Mouse (Mus musculus): ENCODE measurements at regions not wholly inside any gene's neighbourhood (a gene's known extent, or its start where the extent isn't known, plus 50 kb on each side); places are given as distances from the start of the nearest gene placed in this dataset.
"Not testable (repeated sequence)": the region's sequence is repeated elsewhere in the genome, so short reads cannot be mapped to it uniquely, and the experiment has no call there.

DNA sequence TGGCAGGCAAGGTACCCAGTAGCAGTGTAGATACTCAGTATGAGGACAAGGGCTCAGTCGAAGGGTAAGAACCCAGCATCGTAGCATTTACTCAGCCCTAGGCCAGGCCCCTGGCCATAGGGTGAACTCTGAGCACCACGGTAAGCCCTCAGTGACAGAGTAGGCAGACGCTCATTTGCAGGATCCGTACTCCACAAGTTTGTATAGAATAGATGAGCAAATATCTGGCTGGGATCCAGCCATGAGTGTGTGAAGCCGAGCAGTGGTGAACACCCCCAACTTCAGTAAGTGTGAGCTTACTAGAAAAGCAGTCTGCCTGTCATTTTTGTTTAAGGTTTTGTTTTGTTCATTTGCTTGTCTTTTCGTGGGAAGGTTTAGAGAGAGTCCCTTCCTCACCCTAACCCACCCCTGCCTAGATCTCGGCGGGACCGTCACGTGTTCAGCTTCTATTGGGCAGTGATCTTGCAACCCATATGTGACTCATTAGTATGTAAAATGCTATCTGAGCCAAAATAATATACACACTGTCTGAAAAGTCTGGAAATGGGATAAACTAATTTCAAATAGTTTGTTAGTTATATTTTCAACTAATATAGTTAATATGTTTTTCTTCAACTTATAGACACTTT, 76.3 kb downstream of the Gm5447 start:
- ChIA-PET POLR2A (no interaction called here), CTCF (no interaction called here)

- CTCF ChIA-PET, POLR2A ChIA-PET: not testable (repeated sequence)
Measured at GRCm38 (mm10) chr13:31051586-31051985, 77.6 kb downstream of the Gm5447 start.

DNA sequence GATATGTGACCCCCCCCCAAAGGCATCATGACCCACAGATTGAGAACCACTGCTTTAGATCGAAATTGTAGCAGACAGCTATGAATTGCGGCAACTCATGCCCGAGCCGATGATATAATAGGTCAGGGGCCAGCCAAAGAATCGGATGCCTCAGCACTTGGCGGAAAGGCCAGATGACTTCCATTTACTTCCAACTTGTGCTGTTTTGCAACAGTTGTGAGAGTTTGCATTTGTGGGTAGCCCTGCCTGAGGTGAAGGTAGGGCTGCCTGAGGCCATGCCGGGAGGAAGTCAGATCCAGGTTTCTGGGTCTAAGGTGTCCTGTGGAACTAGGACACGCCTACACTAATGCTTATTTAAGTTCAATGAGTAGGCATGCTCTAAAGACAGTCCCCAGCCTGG, 80.4 kb downstream of the Gm5447 start:
- ChIA-PET CTCF (interaction anchor here in 1 of 4 experiments (0.7 kb wide), 1 partner anchor 1070 kb away, joined by 3 read pairs; no protein-coding TSS in a partner anchor), POLR2A (no interaction called here)

GRCm38 (mm10) chr13:31055376-31056083, 81.5 kb downstream of the Gm5447 start:
- CTCF ChIA-PET: no interaction called here
- POLR2A ChIA-PET: no interaction called here

GRCm38 (mm10) chr13:31056154-31056871, 82.3 kb downstream of the Gm5447 start:
- ChIA-PET CTCF (no interaction called here), POLR2A (no interaction called here)

DNA sequence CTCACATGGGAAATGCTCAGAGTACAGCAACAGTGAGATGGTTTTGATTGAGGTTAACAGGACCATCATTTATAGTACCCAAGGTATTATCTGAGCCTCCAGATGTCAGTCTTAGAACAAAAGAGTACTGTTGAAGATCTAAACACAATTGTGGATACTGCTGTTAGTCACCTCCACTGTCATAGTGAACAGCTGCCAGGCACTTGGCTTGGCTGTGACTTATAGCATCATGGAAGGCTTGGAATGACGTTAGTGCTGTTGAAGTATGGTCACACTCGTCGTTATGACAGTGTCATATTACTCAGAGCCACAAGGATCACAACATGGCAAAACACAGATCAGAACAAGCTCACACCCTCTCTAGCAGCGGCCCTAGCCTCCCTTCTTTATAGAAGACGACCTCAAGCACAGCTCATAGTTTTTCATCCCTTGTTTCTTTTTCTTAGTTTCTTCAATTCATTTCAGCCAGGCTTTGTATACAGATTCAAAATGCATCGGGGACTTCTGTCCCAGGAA, 87.0 kb downstream of the Gm5447 start:
- POLR2A ChIA-PET: no interaction called here

DNA sequence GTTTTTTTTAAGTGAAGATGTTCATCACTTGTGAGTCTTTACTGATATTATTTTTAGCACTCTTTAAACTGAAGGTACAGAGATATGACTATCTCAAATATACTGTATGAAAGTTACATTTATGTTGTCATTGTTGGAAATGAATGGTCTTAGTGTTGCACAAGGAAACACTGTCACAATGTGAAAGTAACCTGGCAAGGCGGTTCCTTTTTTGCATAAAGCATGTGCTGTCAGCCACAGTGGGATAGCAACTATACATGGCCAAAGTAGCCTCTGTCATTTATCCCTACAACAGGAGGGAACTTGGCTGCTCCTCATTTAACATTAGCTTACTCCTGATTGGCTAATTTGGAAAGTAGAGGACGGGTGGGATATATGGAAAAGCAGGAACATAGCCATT, 94.3 kb downstream of the Gm5447 start:
- ChIA-PET CTCF (no interaction called here), POLR2A (interaction anchor here in 1 of 4 experiments (0.7 kb wide), 1 partner anchor 338 kb away, joined by 3 read pairs; no protein-coding TSS in a partner anchor)

More for the DNA sequence above, 87.0 kb downstream of the Gm5447 start:
- CTCF ChIA-PET: interaction anchor here in 1 of 4 experiments (0.5 kb wide), 1 partner anchor 336 kb away, joined by 4 read pairs; no protein-coding TSS in a partner anchor

- ChIA-PET CTCF (no interaction called here), POLR2A (no interaction called here)
Measured at GRCm38 (mm10) chr13:31076541-31076940, 102.5 kb downstream of the Gm5447 start.

DNA sequence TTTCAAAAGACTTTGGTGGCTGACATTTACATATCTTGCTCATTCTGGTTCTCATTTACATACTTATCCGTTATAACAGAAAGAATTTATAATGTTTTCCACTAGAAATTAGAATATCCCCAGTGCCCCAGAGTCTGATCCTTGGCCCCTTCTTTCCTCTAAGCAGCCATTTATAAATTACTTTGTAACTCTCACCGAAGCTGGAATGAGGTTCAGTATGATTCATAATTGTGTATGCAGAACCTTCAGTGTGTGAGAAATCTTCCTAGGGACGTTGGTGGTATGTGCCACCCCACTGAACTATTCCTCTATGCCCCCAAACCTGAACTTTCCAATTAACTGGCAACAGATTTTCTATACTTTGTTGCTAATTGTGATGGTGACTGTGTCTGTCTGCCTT, 104.7 kb downstream of the Gm5447 start:
- CTCF ChIA-PET: no interaction called here
- POLR2A ChIA-PET: interaction anchor here in 1 of 4 experiments (0.8 kb wide), 1 partner anchor 157 kb away, joined by 3 read pairs; no protein-coding TSS in a partner anchor

- CTCF ChIA-PET: no interaction called here
Measured at GRCm38 (mm10) chr13:31080215-31080614, 106.2 kb downstream of the Gm5447 start.

GRCm38 (mm10) chr13:31082448-31083140, 108.6 kb downstream of the Gm5447 start:
- CTCF ChIA-PET: interaction anchor here in 3 of 4 experiments (0.6 to 1.2 kb wide), 8 partner anchors 17 to 1453 kb away, joined by 3 to 8 read pairs (median 4); no protein-coding TSS in a partner anchor

More at GRCm38 (mm10) chr13:31080215-31080614, 106.2 kb downstream of the Gm5447 start:
- POLR2A ChIA-PET: no interaction called here

GRCm38 (mm10) chr13:31101051-31101450, 127.0 kb downstream of the Gm5447 start:
- CTCF ChIA-PET: no interaction called here
- POLR2A ChIA-PET: no interaction called here

More at GRCm38 (mm10) chr13:31082448-31083140, 108.6 kb downstream of the Gm5447 start:
- POLR2A ChIA-PET: interaction anchor here in 1 of 4 experiments (0.7 kb wide), 1 partner anchor 452 kb away, joined by 3 read pairs; no protein-coding TSS in a partner anchor

DNA sequence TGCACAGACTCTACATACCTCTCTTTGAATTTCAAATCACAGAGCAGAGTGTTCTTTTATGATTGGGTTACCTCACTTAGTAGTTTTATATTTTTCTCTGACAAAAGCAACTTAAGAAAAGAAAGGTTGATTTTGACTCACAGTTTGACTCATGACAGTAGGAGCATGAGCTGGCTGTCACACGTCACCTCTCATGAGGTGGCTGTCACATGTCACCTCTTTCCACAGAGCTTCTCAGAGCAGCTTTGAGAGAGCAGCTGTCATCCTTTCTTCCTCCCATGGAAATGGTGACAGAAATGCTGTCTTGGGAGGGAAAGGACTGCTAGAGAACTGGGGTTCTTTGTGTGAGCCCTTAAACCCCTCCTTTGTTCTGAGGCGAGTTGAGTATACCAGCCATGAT, 133.4 kb downstream of the Gm5447 start:
- CTCF ChIA-PET: no interaction called here
- POLR2A ChIA-PET: no interaction called here

GRCm38 (mm10) chr13:31109231-31109630, 135.2 kb downstream of the Gm5447 start:
- POLR2A ChIA-PET: interaction anchor here in 1 of 4 experiments (0.7 to 0.8 kb wide), 2 partner anchors 20 to 454 kb away, joined by 4 to 5 read pairs; no protein-coding TSS in a partner anchor
- CTCF ChIA-PET: interaction anchor here in 2 of 4 experiments (0.7 to 1.0 kb wide), 2 partner anchors 27 to 1130 kb away, joined by 4 to 7 read pairs; no protein-coding TSS in a partner anchor

DNA sequence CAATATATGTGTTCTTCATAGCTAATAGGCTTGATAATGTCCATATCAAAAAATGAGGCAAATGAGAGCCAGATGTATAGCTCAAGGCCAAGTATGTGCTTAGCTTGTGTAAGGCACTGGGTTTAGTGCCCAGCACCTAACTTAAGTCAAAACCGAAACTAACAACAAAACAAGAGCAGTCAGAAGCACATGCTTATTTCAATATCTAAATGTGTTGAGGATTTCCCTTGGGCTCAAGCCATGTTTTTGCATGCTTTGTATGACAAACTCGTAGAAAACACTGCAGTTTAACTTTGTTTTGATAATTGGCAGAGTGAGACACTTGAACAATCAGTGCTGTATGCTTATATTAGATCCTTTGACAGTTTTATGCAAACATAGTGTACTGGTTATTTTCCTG, 148.7 kb downstream of the Gm5447 start:
- ChIA-PET POLR2A (no interaction called here), CTCF (no interaction called here)

DNA sequence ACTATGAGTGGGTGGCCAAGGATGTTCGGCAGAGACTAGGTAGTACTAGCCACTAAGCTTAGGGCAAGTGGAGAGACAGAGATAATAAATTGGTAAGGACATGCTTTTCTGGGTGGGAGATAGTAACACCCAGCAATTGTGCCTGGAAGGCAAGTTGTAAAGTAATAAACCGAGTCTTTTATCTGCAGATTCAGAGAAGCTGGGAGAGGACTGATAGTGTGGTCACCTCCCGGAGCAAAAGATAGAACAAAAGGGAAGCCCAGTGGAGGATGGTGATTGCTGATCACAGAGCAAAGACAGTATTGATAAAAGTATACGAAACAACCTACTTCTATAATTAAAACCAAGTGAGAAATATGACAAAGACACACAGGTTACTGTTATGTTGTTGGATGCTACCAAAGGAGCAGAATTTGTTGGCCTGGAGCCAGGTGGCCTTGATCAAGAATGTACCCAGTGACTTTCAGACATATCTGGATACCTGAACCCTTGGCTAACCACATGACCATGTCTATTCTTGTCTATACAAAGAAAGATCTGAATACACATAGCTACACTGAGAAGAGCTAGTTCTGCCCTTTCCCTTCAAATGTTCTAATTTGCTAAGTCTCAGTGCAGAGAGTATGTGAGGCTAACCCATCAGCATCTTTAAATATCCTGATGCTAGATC, 150.7 kb downstream of the Gm5447 start:
- ChIA-PET CTCF (no interaction called here), POLR2A (no interaction called here)

- CTCF ChIA-PET: interaction anchor here in 1 of 4 experiments (0.5 kb wide), 1 partner anchor 43 kb away, joined by 3 read pairs; no protein-coding TSS in a partner anchor
- POLR2A ChIA-PET: no interaction called here
Measured at GRCm38 (mm10) chr13:31132501-31132900, 158.5 kb downstream of the Gm5447 start.

DNA sequence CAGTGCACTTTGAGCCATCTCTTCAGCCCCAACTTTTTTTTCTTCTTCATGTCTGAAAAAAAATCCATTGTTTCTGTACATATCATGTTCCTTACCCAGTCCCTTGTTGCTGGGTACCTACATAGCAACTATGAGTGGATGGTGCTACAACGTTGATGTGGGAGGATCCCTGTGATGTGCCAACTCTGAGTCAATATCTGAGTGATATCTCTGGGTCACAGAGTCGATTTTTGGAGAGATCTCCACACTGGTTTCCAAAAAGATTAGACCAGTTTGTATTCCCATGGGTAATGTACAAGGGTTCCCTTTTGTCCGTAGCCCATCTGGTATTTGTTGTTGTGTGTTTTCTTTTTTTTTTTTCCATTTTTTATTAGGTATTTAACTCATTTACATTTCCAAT, 165.7 kb downstream of the Gm5447 start:
- POLR2A ChIA-PET: no interaction called here

DNA sequence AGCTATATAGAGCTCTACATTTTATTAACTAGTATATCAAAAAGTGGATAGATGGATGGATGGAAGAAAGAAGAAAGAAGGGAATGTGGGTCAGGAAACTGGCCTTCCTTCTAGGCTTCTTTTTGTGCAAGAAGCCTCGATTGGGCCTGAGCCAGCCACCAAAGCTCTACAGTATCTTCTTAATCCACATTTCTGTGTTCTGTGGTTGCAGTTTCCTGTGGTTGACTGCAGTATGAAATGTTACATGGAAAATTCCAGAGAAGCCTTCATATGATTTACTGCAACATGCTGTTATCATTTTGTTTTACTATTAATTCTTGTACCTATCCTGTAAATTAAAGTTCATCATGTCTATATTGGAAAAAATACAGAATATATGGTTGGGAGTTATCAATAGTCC, 173.3 kb downstream of the Gm5447 start:
- CTCF ChIA-PET: no interaction called here
- POLR2A ChIA-PET: no interaction called here

More for the DNA sequence above, 165.7 kb downstream of the Gm5447 start:
- CTCF ChIA-PET: no interaction called here

Measured in embryonic stem cell, embryonic (primary cell).